Mouse (Mus musculus) intestine, embryonic 14.5 days (tissue): ENCODE measurements around the gene Ptpn9. TPM values are rescaled to one million over a fixed set of nuclear protein-coding genes. Genes with fewer than 3 reads are reported as not detected.

Experiments used
- ATAC-seq: fragments of 200-750 bp; cut with Nextera tagmentation; replicated peaks from 2 replicates; pipeline ENCODE4 v1.8.0; 2017; ENCODE audit warnings: low read depth, moderate number of reproducible peaks, moderate TSS enrichment, moderate library complexity; ENCODE audit not compliant: low FRiP score, low TSS enrichment
- DNase-seq: peaks from one replicate; pipeline ENCODE4 v3.0.0-alpha.2; 2018; ENCODE audit warnings: low spot score
- H3K27ac ChIP-seq: fragments of 300-500 bp; sonication (generic); 2 replicates; pipeline ENCODE4 v1.5.1; 2014; ENCODE audit warnings: low read depth, mild to moderate bottlenecking, control low read depth
- H3K27me3 ChIP-seq: fragments of 300-500 bp; sonication (generic); replicated peaks from 2 replicates; pipeline ENCODE4 v1.6.1; 2014; ENCODE audit warnings: low read length, control low read depth; ENCODE audit not compliant: control insufficient read depth, insufficient read depth
- H3K36me3 ChIP-seq: fragments of 300-500 bp; sonication (generic); 2 replicates; pipeline ENCODE4 v1.6.1; 2014; ENCODE audit warnings: low read length, control low read depth; ENCODE audit not compliant: control insufficient read depth, insufficient read depth
- H3K4me1 ChIP-seq: fragments of 300-500 bp; sonication (generic); replicated peaks from 2 replicates; pipeline ENCODE4 v1.6.1; 2014; ENCODE audit warnings: low read length, control low read depth, mixed read lengths; ENCODE audit not compliant: control insufficient read depth, insufficient read depth
- H3K4me2 ChIP-seq: fragments of 300-500 bp; sonication (generic); 2 replicates; pipeline ENCODE4 v1.6.1; 2014; ENCODE audit warnings: low read length
- H3K4me3 ChIP-seq: fragments of 300-500 bp; sonication (generic); 2 replicates; pipeline ENCODE4 v1.5.1; 2014; ENCODE audit warnings: low read depth, low read length, control low read depth, mixed read lengths
- H3K9ac ChIP-seq: fragments of 300-500 bp; sonication (generic); 2 replicates; pipeline ENCODE4 v1.6.1; 2014; ENCODE audit warnings: mild to moderate bottlenecking, low read length
- H3K9me3 ChIP-seq: fragments of 300-500 bp; sonication (generic); 2 replicates; pipeline ENCODE4 v1.6.1; 2016; ENCODE audit warnings: low read length, control low read depth; ENCODE audit not compliant: control insufficient read depth
- WGBS: fragments of 180-500 bp; shearing (Covaris S2); extraction: QIAGEN DNeasy Blood & Tissue Kit; methylation state at CpG from one replicate; pipeline ENCODE4 v1.1.7; 2014; 5-methylcytosine and 5-hydroxymethylcytosine counted together
- polyA plus RNA-seq: library from polyadenylated mRNA; unstranded; fragments of >200 nt; fragmentation: Nextera tagmentation; extraction: Ambion mirVana; gene quantifications from 2 replicates; pipeline ENCODE4 v1.2.1, GENCODE M21; 2014

Gene Ptpn9
- polyA plus RNA-seq, 1 experiment from 2014 or later = 24.0 TPM

DNA sequence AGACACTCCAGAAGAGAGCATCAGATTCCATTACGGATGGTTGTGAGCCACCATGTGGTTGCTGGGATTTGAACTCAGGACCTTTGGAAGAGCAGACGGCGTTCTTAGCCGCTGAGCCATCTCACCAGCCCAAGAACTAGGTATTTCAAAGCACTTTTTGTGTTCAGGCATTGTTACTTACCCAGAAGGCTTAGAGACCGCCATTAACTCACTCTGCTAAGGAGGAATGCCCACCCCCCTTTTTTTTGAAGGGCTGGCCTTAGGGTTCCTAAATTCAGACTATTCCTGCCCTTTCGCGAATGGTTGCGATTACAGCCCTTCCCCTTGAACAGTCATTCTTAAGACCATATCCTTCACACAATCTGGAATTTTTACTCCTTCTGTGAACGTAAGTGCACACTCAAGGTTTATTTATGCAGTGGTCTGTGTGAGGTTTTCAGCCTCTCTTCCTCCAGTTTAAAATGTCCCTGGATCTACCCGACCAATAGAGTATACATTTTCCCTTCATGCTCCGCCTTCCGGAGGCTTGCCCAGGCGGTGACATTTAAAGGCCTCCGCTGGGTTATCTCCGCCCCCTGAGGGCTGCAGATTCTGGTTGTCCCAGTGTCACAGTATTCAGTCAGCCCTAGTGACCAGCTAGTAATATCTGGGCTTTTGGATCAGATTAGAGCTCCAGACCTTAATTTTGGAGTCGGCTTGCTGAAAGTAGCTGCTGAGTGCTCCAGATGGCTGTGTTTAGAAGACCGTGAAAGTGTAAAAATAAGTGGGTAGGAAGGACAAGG is 80.3 kb downstream of the Ptpn9 start:
- no peaks in the 10 kb centered on the region for H3K36me3 ChIP-seq
- WGBS = 4% methylated on average over 17 of the region's 17 CpGs
- H3K4me1 ChIP-seq = peaks cover 18% of the 10 kb centered on the region
- peak overlapping the region; percentile 98 for H3K4me2 ChIP-seq
- peak overlapping the region; percentile 97 for H3K27ac ChIP-seq
- peak; percentile 85 for DNase-seq
- no peaks in the 10 kb centered on the region for H3K9me3 ChIP-seq
- H3K9ac ChIP-seq = peak overlapping the region; percentile 70
- no peak for ATAC-seq
- H3K27me3 ChIP-seq = no peaks in the 10 kb centered on the region
- H3K4me3 ChIP-seq = peak overlapping the region; percentile 86

GRCm38 (mm10) chr9:57075681-57076381 is 81.1 kb downstream of the Ptpn9 start:
- Histone ChIP-seq H3K27ac (peak overlapping the region; percentile 98), H3K4me3 (peak overlapping the region; percentile 92), H3K9me3 (no peaks in the 10 kb centered on the region), H3K4me2 (peak overlapping the region; percentile 98), H3K4me1 (peaks cover 17% of the 10 kb centered on the region), H3K9ac (peak overlapping the region; percentile 86), H3K36me3 (no peaks in the 10 kb centered on the region), H3K27me3 (no peaks in the 10 kb centered on the region)
- DNase-seq (peak; percentile 99), ATAC-seq (peak; percentile 81)
- WGBS = under 1% methylated on average over 43 of the region's 43 CpGs

- H3K4me1 ChIP-seq = peaks cover 12% of the 10 kb centered on the region
Measured at GRCm38 (mm10) chr9:57076701-57077660, 82.3 kb downstream of the Ptpn9 start.

DNA sequence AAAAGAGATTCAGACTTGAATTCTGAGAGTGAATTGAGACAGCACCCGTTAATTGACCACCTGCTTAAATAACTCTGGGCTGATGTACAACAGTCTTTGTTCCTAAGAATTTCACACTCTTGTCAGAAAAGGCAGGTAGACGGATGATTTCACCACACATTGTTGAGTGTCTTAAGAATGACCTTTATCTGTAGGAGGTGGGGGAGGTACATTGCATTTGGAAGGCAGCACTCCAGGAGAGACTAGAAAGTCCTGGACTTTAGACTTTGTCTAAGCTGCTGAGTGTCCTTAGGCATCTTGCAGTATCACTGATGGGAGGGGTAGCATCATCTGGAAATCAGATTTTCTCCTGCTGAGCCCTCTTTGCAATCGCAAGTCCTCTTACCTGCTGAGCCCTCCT is 87.5 kb downstream of the Ptpn9 start:
- Histone ChIP-seq H3K27ac (no peak overlapping the region), H3K4me1 (peaks cover 8% of the 10 kb centered on the region), H3K36me3 (peaks cover 37% of the 10 kb centered on the region), H3K9me3 (no peaks in the 10 kb centered on the region), H3K9ac (no peak overlapping the region), H3K4me3 (no peak overlapping the region), H3K27me3 (no peaks in the 10 kb centered on the region), H3K4me2 (no peak overlapping the region)
- DNase-seq (no peak), ATAC-seq (no peak)
- WGBS = 74% methylated on average over 3 of the region's 3 CpGs

More at GRCm38 (mm10) chr9:57076701-57077660, 82.3 kb downstream of the Ptpn9 start:
- peak overlapping the region; percentile 61 for H3K4me2 ChIP-seq
- peak overlapping the region; percentile 98 for H3K27ac ChIP-seq
- ATAC-seq = peak; percentile 17
- H3K9me3 ChIP-seq = no peaks in the 10 kb centered on the region
- peaks cover 6% of the 10 kb centered on the region for H3K36me3 ChIP-seq
- H3K9ac ChIP-seq = peak overlapping the region; percentile 86
- WGBS = 1% methylated on average over 71 of the region's 72 CpGs
- peak overlapping the region; percentile 92 for H3K4me3 ChIP-seq
- H3K27me3 ChIP-seq = no peaks in the 10 kb centered on the region
- peak; percentile 96 for DNase-seq

Other genes with a start within 250 kb of the Ptpn9 start
- gene Lingo1, start 198.5 kb upstream of the Ptpn9 start, polyA plus RNA-seq = 1.9 and 2.6 TPM in 2 replicates
- gene Odf3l1, start 130.2 kb upstream of the Ptpn9 start, polyA plus RNA-seq = 1.6 and 1.8 TPM in 2 replicates
- gene Cspg4, start 129.9 kb upstream of the Ptpn9 start, polyA plus RNA-seq = 17.6 and 21.0 TPM in 2 replicates
- 5.1 and 5.8 TPM in 2 replicates for gene Snx33, start 66.6 kb upstream of the Ptpn9 start, polyA plus RNA-seq
- 79.9 and 82.5 TPM in 2 replicates for gene Imp3, start 57.4 kb upstream of the Ptpn9 start, polyA plus RNA-seq
- gene Snupn, start 44.0 kb upstream of the Ptpn9 start, polyA plus RNA-seq = 14.2 and 16.5 TPM in 2 replicates
- gene Sin3a, start 77.1 kb downstream of the Ptpn9 start, polyA plus RNA-seq = 42.1 and 45.5 TPM in 2 replicates
- gene Man2c1, start 135.8 kb downstream of the Ptpn9 start, polyA plus RNA-seq = 35.4 and 41.8 TPM in 2 replicates
- 6.3 and 7.8 TPM in 2 replicates for gene Neil1, start 153.4 kb downstream of the Ptpn9 start, polyA plus RNA-seq
- 94.0 and 107 TPM in 2 replicates for gene Commd4, start 163.4 kb downstream of the Ptpn9 start, polyA plus RNA-seq
- gene Trcg1, start 241.6 kb downstream of the Ptpn9 start, polyA plus RNA-seq = not detected in 2 replicates